Mouse (Mus musculus) gastrocnemius, postnatal 4 days (tissue): ENCODE data around the gene Spns3. TPM values are rescaled to one million over a fixed set of nuclear protein-coding genes. Genes with fewer than 3 reads are reported as not detected.

Source experiments
- DNase-seq, 2 experiments: peaks; one replicate each; pipeline ENCODE4 v3.0.0; 2021 to 2022; ENCODE audit warnings: low spot score in 2 of 2, mixed read lengths in 2 of 2
- long read RNA-seq, 2 experiments: library from polyadenylated mRNA; stranded (forward); transcript quantifications; one replicate each; pipeline ENCODE4 v2.0.0; 2021
- total RNA-seq, 2 experiments: library from RNA; stranded (reverse); gene quantifications; 2 replicates each; pipeline ENCODE4 v1.2.3; 2021

Gene Spns3
- under 1 TPM; 0.16 to 0.17 TPM for total RNA-seq
- long read RNA-seq, experiment 1, partial matches to known transcripts: 0 of 2 reads
- long read RNA-seq, experiment 1, other reads (novel, unspliced or antisense): 2 of 2 reads
- long read RNA-seq, experiment 2: 0 reads

DNA sequence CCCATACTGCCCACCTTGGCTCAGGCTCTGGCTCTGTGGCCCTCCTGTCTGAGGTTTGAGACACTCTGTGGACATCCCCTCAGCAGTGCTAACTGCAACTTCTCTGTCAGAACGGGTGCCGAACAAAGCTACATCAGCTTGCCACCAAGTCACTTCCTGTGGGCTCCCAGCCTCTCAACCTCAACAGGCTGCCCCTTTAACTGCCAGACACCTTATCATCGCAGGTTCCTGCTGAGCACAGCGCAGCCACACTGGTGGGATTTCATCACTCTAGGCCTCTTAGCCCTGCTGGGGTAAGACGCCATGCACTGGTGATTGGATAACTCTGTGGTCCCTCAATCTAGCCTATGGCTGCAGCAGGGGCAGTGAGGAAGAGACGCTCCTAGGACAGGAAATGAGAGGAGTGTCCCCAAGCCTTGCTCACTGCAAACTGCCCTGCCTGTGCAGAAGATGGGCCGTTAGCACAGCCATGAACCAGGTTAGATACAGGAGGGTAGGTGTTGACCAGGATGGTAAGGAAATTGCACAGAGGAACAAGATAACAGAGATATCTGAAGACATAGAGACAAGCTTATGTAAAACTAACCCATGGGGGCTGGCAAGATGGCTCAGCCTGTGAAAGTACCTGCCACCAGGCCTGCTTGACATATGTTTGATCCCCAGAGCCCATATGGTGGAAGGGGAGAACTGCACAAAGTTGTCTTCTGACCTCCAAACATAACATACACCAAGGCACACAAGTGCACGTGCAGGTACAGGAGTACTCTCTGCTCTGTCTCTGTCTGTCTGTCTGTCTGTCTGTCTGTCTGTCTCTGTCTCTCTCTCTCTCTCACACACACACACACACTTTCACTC lies at the start of gene Spns3:
Spns3 (minus strand) TSS at position 373 of the 855 bp plus-strand sequence.
- no peak for DNase-seq

DNA sequence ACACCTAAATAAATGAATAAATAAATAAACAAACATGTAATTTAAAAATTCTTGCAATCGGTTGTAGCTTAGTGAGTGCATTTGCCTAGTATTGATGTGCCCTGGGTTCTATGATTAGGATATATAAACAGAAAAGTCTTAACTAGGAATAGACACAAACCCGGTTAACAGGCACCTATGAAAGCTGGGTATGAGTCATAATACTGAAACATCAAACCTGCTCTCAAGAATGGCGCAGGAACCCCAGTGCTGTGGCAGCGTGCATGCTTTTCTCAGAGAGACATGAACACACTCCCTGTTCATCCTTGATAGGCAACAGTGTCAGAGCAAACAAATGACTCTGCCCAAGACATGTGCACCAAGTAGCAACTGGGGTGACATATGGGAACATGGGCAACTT lies 47.5 kb upstream of the Spns3 start:
- no peak for DNase-seq

GRCm38 (mm10) chr11:72595010-72595737 lies 44.9 kb upstream of the Spns3 start:
- DNase-seq: no peak

- no peak for DNase-seq
Measured at GRCm38 (mm10) chr11:72587537-72588233, 37.4 kb upstream of the Spns3 start.

DNA sequence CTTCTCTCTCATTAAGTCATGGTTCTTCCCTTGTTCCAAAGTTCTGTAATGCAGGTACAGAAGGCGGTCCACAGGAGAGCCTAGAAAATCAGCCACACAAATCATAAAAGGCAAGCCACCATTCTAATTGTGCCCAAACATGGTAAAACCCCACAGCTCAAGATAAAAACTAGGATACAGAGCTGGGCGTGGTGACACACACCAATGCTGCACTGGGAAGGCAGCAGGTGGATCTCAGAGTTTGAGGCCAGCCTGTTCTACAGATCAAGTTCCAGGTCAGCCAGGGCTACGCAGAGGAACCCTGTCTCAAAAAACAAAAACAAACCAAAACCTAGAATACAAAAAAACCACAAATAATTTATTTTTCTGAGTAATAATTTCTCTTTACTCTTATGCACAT lies 36.3 kb upstream of the Spns3 start:
- no peak for DNase-seq

- DNase-seq: no peak
Measured at GRCm38 (mm10) chr11:72583092-72583491, 32.8 kb upstream of the Spns3 start.

DNA sequence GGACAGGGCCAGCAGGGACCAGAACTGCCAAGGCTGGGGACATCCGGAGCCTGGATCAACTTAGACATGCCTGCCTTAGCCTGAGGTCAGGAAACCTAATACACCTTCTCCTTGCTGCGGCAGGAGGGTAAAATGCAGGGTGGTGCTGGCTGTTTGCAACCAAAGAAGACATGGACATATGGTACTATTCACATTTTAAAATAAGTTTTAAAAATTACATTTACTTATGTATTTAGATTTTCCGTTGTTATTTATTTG lies 32.1 kb upstream of the Spns3 start:
- DNase-seq: no peak

DNA sequence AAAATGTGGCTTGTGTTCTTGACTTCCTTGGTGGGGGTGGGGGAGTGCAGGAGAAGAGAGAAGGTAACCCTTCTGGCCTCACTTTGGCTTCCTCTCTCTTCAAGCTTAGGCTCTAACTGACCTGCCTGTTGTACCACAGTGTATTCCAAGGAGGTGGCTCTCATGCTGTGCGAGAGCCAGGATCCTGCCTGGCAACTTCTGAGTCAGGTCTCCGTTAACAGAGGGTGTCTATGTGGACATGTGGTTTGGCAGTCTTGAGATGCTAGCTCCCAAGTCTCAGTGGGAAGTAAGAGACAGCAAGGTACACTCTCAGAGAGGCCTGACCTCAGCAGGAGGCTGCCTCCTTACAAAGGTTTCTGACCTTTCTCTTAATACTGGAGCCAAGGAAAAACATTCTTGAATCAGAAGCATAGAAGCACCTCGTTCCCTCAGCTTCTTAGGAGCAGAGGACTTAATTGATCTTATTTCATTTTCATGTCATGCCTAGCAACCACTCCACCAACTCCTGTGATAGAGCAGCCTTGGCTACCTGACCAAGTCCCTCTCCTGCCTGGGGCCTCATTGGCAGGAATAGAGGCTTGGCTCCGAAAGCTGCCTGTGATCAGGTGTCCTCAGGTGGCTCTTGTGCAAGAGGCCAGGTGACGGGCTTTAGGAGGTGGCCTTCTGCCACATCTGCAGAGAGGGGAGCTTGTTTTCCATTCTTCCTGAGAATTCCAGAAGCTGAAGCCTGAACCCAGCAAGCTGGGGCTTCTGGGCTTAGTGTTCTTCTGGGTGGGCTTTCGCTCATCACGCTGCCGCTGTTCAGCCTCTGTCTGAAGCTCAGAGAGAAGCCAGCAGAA lies 31.5 kb upstream of the Spns3 start:
- no peak for DNase-seq

DNA sequence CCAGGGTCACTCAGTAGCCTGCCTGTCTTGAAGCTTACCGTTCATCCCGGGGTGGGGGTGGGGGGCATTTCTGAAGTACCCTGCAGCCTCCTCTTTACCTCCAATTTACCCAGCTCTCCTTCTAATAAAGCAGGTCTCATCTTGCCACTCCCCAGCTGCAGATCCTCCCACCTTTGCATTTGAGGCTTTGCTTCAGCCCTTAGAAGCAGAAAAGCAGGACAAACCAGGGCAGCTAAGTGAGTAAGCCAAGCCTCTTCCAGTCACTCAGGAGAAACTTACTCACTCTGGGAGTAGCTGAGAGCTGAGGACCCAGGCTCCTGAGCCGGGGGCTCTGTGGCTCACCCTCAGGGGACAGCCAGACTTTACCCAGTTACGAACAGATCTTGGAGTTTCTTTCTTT lies 28.2 kb upstream of the Spns3 start:
- DNase-seq: no peak

DNA sequence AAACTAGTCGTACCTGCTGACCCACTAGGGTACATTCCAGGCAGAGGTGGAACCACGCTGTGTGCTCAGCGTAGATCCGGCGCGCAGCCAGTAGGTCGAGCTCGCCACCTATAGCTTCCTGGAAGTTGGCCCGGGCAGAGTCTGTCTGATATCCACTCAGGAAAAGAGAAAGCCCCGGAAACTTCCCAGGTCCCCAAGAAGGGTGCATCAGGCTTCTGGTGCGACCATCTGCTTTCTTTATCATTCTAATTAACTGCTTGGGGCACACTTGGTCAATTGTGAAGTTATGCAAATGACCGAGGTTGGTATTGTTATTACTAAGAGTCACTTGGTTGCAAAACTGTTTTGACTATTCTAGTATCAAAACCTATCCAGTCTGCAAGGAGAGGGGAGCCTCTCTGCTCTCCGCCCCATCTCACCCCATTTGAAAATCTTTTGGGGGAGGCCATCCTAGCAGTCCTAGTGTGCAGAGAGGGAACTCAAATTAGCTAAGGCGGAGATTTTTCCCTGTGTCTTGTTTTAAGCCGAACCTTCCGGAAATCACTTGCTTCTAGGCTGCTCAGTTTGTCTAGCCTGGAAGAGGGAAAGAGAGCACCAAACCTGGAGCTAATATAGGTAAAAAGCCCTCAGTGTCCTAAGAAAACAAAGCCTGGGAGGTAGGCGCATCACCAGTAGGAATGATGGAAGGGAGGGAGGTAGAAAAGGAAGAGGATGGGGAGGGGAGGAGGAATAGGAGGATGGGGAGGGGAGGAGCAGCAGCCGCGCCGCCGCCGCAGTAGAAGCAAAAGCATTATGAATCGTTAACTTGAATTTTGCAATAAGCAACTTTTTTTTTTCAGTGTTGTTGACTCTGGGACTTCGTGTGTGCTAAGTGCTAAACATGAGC lies 26.4 kb upstream of the Spns3 start:
- no peak for DNase-seq

- no peak for DNase-seq
Measured at GRCm38 (mm10) chr11:72576111-72576465, 25.8 kb upstream of the Spns3 start.

- DNase-seq: no peak
Measured at GRCm38 (mm10) chr11:72573819-72574218, 23.5 kb upstream of the Spns3 start.

GRCm38 (mm10) chr11:72570319-72570979 lies 20.1 kb upstream of the Spns3 start:
- peak; percentile 48 to 76 for DNase-seq

DNA sequence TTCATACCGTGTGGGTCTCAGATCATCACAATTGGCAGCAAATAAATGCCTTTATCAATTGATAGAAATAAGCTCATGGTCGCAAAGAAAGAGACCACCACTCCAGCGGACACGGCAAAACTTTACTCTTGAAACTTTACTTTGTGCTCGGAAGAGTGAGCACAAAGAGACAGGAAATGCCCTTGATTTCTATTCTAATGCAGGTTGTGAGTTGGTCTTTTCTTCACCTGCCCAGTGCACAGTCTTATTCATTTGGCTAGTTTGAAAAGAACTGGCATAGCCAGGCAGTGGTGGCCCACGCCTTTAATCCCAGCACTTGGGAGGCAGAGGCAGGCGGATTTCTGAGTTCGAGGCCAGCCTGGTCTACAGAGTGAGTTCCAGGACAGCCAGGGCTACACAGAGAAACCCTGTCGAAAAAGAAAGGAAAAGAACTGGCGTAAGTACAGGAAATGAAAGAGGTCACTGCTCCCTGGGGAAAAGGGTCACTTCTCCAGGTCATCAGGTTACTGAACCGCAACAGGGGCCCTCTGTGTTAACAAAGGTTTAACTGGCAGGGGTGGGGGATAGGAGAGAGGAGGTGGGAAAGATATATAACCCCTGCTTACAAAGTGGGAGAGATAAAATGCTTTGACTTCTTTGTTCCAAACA lies 19.5 kb upstream of the Spns3 start:
- DNase-seq: no peak

GRCm38 (mm10) chr11:72569051-72569450 lies 18.7 kb upstream of the Spns3 start:
- no peak for DNase-seq

DNA sequence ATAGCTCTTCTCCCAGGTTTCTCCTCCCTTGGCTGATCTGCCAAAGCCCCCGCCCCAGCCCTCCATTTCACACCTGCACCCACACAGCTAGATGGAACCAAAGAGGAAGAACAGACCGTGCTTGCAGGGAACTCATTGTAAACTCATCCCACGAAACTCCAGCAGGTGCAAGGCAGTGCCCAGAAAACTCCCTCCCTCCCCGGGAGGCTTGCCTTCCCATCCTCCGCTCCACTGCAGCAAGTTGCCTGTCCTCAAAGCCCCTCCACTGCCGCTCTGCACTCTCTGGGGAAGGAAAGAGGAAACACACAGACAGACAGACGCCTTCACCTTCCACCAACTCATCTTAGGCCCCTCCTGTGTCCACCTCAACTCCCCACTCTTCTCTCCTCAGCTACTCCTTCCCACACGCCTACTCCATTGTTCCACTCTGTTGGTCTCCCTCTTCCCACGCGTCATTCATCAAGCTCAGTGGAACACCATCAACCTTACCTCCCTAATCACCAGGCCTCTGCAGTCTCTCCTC lies 16.6 kb upstream of the Spns3 start:
- DNase-seq: no peak

DNA sequence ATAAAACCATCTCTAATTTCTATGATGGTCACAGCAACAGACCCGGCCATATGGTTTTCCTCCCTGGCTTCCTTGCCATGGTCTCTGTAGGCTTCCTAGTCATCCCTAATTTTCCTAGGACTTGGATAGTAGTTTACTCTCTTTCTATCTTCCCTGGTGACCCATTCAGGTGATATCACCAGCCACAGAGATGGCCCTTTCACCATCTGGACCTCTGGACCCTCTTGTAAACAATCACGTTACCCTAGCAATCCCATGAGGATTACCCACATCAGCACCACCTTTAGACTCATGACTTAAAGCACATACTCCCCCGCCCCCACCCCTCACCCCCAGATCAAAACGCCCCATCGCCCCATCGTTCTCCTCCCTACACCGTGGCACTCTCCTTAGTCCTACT lies 16.0 kb upstream of the Spns3 start:
- no peak for DNase-seq

DNA sequence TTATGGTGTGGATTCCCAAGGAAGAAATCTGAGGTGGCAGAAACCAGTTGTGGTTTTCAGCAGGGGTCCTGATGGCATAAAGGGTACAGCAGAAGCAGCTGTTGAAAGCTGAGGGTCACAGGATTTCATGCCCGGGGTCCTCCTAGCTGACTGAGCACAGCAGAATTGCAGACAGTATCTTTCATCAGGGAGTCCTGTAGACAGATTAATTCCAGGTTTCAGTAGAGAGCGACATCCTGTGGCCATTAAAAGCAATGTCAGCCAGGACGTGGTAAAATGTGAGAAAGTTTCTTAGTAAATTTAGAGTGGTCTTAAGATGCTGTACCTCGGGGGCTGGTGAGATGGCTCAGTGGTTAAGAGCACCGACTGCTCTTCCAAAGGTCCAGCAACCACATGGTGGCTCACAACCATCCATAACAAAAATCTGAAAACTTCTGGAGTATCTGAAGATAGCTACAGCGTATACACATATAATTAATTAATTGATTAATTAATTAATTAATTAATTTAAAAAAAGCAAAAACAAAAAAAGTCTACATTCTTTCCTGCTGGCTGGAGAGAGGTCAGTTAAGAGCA lies 14.0 kb upstream of the Spns3 start:
- no peak for DNase-seq
